Mouse (Mus musculus): ENCODE measurements around the gene Syne2. TPM values are rescaled to one million over a fixed set of nuclear protein-coding genes. Genes with fewer than 3 reads are reported as not detected.

Gene Syne2
- polyA plus RNA-seq, 1 experiment from 2014 or later: 42.6 TPM

DNA sequence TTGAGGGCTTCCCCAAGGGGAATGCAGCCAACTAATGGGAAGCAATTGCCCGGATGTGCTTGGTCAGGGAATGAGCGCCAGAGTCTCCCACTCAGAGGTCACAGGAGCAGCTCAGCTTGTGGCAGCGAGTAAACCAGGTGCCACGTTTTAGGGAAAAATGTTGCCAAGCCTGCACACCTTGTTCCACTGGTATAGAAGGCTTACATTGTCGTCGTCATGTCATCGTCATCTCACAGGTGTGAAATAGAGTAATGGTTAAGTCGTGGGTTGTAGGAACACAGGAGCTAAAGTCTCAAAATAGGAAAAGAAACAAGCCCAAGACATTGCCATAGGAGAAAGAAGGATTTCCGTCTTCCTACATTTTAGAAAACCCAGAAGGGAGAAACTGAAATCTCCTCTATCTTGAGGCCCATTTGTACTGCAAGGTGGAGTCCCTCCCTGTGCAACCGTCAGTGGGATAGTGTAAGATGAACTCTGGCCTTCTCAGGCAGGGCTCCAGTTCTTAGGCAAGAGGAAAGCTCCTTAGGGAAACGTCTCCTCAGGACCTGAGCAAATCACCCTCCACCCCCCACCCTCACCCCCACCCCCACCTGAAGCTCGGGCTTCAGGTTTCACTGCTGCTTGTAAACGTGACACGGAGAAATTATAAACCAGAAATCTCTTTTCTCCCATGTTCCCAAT is 263.1 kb downstream of the Syne2 start:
- ATAC-seq: peak; percentile 10; the same call in 1 of the 2 replicates
- Histone ChIP-seq H3K27ac (ENCODE audit: low read depth, low read length) (peak overlapping the region; percentile 87), H3K36me3 (ENCODE audit: control insufficient read depth, insufficient read depth, low read length) (no peaks in the 10 kb centered on the region), H3K4me1 (ENCODE audit: control insufficient read depth, insufficient read depth, low read depth, low read length) (peaks cover 21% of the 10 kb centered on the region), H3K9me3 (ENCODE audit: control insufficient read depth, low read length) (no peaks in the 10 kb centered on the region), H3K27me3 (replicated peaks; ENCODE audit: control insufficient read depth, insufficient read depth, low read length) (no peaks in the 10 kb centered on the region), H3K4me3 (ENCODE audit: low read length) (peak overlapping the region; percentile 45), H3K4me2 (ENCODE audit: low read length) (peak overlapping the region; percentile 66), H3K9ac (ENCODE audit: low read depth, low read length) (peak overlapping the region; percentile 68)
- 46% methylated on average over 14 of the region's 14 CpGs for WGBS

DNA sequence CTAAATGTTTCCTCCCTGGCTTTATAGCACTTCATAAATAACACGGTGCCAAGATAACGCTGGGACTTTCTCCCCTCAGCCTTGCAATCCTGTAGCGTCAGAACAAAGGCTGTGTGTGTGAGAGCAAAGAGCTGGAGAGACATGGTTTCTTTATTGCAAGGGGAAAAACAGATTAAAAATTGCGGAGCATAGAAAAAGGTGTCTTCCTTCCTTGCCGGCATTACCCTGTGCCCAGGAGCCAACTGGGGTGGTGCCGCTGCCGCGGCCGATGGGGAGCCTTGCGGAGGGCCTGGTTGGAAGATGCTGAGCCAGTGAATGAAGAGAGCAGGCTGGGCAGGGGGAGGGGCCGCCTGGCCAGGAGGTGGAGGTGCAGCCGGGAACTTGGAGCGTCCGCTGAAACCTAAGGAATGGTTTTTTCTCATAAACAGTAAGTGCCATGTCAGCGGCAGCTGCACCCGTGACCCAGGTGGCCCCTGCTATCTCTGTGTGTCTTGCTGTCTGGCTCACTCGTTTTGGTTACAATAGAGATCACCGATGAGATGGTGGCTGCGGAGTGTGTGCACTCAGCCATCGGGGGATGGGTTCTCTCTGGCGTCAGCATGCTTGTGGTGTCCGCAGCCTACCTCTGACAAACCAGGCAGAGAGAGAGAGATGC is 263.8 kb downstream of the Syne2 start:
- Histone ChIP-seq H3K27me3 (replicated peaks; ENCODE audit: control insufficient read depth, insufficient read depth, low read length) (no peaks in the 10 kb centered on the region), H3K4me1 (ENCODE audit: control insufficient read depth, insufficient read depth, low read depth, low read length) (peaks cover 21% of the 10 kb centered on the region), H3K27ac (ENCODE audit: low read depth, low read length) (peak overlapping the region; percentile 87), H3K4me2 (ENCODE audit: low read length) (peak overlapping the region; percentile 66), H3K9ac (ENCODE audit: low read depth, low read length) (peak overlapping the region; percentile 68), H3K36me3 (ENCODE audit: control insufficient read depth, insufficient read depth, low read length) (no peaks in the 10 kb centered on the region), H3K9me3 (ENCODE audit: control insufficient read depth, low read length) (no peaks in the 10 kb centered on the region), H3K4me3 (ENCODE audit: low read length) (peak overlapping the region; percentile 45)
- WGBS: 5% methylated on average over 22 of the region's 22 CpGs
- ATAC-seq: peak; percentile 97

DNA sequence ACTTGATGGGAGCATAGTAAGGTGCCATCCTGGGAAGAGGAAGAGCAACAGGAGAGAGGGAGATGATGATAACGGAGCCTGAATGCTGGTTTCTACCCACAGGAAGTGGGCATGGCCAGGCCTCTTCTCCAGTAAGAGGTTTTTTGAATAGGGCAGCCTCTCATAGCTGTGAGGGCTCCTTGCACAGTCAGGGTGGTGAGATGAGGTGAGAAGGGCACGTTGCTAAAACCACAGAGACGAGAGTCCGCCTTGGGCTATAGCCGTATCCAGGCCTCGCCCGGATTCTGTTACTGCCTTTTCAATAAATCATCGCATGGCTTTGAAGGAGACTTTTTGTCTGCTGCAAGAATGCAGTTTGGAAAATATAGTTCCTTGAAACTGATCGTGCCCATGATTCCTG is 267.1 kb downstream of the Syne2 start:
- Histone ChIP-seq H3K27me3 (replicated peaks; ENCODE audit: control insufficient read depth, insufficient read depth, low read length) (no peaks in the 10 kb centered on the region), H3K4me1 (ENCODE audit: control insufficient read depth, insufficient read depth, low read depth, low read length) (peaks cover 21% of the 10 kb centered on the region), H3K4me3 (ENCODE audit: low read length) (no peak overlapping the region), H3K9me3 (ENCODE audit: control insufficient read depth, low read length) (no peaks in the 10 kb centered on the region), H3K36me3 (ENCODE audit: control insufficient read depth, insufficient read depth, low read length) (no peaks in the 10 kb centered on the region; the same call in none of the 2 replicates), H3K4me2 (ENCODE audit: low read length) (no peak overlapping the region), H3K9ac (ENCODE audit: low read depth, low read length) (no peak overlapping the region), H3K27ac (ENCODE audit: low read depth, low read length) (no peak overlapping the region)
- no peak for ATAC-seq
- WGBS: 87% methylated on average over 9 of the region's 9 CpGs

DNA sequence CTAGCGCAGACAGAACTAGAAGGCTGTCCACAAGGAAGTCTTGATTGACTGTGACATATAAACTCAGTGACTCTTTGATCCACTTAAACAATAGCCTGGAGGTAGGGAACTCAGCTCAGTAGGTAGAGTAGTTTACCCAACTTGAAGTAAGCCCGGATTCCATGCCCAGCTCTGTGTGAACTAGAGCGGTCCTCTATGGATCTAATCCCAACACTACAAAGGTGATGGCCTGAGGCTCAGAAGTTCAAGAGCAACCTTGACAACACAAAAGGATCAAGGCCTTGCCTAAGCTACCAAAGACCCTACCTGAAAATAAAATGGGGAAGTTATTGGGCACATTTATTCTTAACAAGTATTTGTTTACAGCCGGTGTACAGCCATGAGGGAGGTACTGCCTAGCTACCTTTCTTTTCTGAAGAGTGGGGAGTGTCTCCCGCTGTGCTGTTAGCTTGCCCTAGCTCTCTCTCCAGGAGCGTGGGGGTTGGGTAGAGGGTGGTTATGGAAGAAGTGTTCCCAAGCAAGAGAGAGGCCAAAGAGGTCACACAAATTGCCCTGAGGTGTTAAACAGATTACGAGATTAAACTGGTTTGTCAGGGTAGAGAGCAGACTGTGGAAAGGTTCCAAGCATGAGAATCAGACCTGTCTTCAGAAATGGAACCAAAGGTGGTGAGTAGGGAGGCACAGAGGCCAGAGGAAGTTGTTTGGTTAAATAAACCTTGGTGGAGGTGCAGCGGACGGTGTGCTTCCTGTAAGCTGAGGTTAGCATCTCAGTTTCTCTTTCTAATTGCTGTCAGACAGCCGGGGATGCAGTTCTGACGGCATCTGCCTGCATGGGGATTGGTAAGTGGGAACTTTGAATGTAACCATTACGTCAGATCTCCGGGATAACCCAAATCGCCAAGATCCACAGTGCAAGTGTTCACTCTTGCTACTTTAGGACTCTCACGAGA is 268.3 kb downstream of the Syne2 start:
- WGBS: 78% methylated on average over 15 of the region's 15 CpGs
- no peak overlapping the region for H3K4me2 ChIP-seq (ENCODE audit: low read length)
- H3K27ac ChIP-seq (ENCODE audit: low read depth, low read length): no peak overlapping the region
- no peak overlapping the region for H3K4me3 ChIP-seq (ENCODE audit: low read length)
- H3K4me1 ChIP-seq (ENCODE audit: control insufficient read depth, insufficient read depth, low read depth, low read length): peaks cover 13% of the 10 kb centered on the region
- peaks cover 3% of the 10 kb centered on the region for H3K36me3 ChIP-seq (ENCODE audit: control insufficient read depth, insufficient read depth, low read length)
- ATAC-seq: no peak
- no peaks in the 10 kb centered on the region for H3K9me3 ChIP-seq (ENCODE audit: control insufficient read depth, low read length)
- no peak overlapping the region for H3K9ac ChIP-seq (ENCODE audit: low read depth, low read length)
- no peaks in the 10 kb centered on the region for H3K27me3 ChIP-seq (replicated peaks; ENCODE audit: control insufficient read depth, insufficient read depth, low read length)

DNA sequence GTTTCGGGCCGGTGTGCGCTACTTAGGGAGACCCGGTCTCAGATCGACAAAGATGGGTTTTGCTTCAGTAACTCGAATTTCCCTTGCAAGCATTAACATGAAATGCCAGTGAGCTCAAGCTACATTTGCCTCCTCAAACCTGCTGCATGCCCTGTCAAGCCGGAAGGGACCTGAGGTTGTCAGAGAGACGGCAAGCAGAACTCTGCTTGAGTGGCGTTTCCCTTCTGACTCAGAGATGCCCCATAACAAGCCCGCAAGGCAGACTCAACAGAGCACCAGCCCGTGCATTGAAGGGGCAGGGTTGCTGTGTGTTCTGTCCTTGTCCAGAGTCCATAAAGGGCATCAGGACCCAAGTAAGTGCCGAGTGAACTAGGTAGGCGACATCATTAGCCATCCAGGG is 269.1 kb downstream of the Syne2 start:
- Histone ChIP-seq H3K27me3 (replicated peaks; ENCODE audit: control insufficient read depth, insufficient read depth, low read length) (no peaks in the 10 kb centered on the region), H3K9me3 (ENCODE audit: control insufficient read depth, low read length) (no peaks in the 10 kb centered on the region), H3K4me2 (ENCODE audit: low read length) (no peak overlapping the region), H3K27ac (ENCODE audit: low read depth, low read length) (no peak overlapping the region), H3K9ac (ENCODE audit: low read depth, low read length) (no peak overlapping the region), H3K36me3 (ENCODE audit: control insufficient read depth, insufficient read depth, low read length) (peaks cover 3% of the 10 kb centered on the region), H3K4me1 (ENCODE audit: control insufficient read depth, insufficient read depth, low read depth, low read length) (peaks cover 10% of the 10 kb centered on the region), H3K4me3 (ENCODE audit: low read length) (no peak overlapping the region)
- ATAC-seq: no peak
- WGBS: 86% methylated on average over 13 of the region's 13 CpGs

DNA sequence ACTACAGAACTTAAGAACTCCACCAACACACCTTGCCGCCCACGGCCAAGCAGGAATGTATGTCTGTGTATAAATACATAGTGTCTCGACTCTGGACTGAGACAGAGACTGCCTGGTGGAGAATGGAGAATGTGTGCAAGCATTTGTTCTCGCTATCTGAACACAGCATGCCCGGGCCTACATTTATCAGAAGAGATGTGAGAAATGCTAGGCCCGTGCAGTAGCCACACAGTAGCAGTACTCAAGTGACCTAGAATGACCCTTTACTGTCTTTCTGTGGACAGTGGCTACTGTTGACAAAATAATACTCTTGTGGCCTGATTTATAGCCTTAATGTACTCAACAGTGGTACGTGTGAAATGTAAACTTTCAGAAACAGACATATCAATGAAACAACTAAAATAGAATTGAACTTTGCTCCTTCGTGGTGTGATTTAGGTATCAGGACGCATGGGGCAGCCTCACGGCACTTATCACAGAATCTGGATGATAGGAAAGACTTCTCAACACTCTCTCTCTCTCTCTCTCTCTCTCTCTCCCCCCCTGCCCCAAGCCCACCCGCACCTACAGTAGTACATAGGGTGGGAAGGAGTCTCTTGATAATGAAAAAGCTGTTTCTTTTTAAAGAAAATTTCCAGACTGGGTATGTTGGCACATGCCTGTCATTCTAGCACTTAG is 275.0 kb downstream of the Syne2 start:
- H3K9me3 ChIP-seq (ENCODE audit: control insufficient read depth, low read length): no peaks in the 10 kb centered on the region
- no peak overlapping the region for H3K4me2 ChIP-seq (ENCODE audit: low read length)
- 92% methylated on average over 11 of the region's 11 CpGs for WGBS
- H3K4me1 ChIP-seq (ENCODE audit: control insufficient read depth, insufficient read depth, low read depth, low read length): no peaks in the 10 kb centered on the region
- H3K4me3 ChIP-seq (ENCODE audit: low read length): no peak overlapping the region
- no peak for ATAC-seq
- peaks cover 26% of the 10 kb centered on the region for H3K36me3 ChIP-seq (ENCODE audit: control insufficient read depth, insufficient read depth, low read length)
- no peak overlapping the region for H3K9ac ChIP-seq (ENCODE audit: low read depth, low read length)
- no peak overlapping the region for H3K27ac ChIP-seq (ENCODE audit: low read depth, low read length)
- no peaks in the 10 kb centered on the region for H3K27me3 ChIP-seq (replicated peaks; ENCODE audit: control insufficient read depth, insufficient read depth, low read length)

DNA sequence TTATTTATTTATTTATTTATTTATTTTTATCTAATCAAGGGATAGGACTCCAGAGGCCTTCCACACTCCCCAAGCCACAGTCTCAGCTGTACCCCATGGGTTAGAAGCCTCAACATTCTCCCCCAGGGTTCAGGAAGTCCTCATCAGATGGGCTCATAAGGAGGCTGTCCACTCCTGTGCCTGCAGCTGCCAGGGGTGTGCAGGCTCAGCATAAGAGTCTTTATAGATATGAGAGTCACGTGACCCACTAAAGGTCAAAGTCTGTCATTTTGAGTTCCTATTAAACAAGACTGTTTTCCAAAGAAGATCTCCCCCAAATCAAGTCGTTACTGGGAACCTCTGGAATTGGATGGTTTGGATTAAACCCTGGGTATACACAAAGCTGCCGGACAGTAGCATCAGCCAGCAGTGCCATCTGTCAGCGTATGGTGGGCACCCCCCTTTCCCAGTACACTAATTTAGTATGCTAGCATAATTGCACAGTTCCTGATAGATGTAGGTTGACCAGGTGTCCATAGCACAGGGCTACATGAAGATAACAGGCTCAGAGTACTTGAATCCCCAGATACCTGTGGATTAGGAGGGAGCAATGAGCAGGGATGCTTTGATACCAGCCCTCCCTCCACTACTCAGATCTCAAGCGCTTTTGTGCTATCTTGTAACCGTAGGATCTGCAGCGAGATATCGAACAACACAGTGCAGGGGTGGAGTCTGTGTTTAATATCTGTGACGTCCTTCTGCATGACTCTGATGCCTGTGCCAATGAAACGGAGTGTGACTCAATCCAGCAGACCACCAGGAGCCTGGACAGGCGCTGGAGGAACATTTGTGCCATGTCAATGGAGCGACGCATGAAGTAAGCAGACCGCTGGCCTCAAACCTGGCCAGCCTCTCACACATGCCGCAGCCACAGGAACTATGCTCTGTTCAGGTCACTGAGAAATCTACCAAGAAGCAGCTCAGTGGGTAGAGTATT is 276.0 kb downstream of the Syne2 start:
- Histone ChIP-seq H3K9ac (ENCODE audit: low read depth, low read length) (no peak overlapping the region), H3K27me3 (replicated peaks; ENCODE audit: control insufficient read depth, insufficient read depth, low read length) (no peaks in the 10 kb centered on the region), H3K4me2 (ENCODE audit: low read length) (no peak overlapping the region), H3K4me3 (ENCODE audit: low read length) (no peak overlapping the region), H3K4me1 (ENCODE audit: control insufficient read depth, insufficient read depth, low read depth, low read length) (no peaks in the 10 kb centered on the region), H3K27ac (ENCODE audit: low read depth, low read length) (no peak overlapping the region), H3K36me3 (ENCODE audit: control insufficient read depth, insufficient read depth, low read length) (peaks cover 35% of the 10 kb centered on the region), H3K9me3 (ENCODE audit: control insufficient read depth, low read length) (no peaks in the 10 kb centered on the region)
- WGBS: 89% methylated on average over 15 of the region's 15 CpGs
- no peak for ATAC-seq
